Mouse (Mus musculus) liver, embryonic 14.5 days (tissue): ENCODE data around the gene Cd68. TPM values are rescaled to one million over a fixed set of nuclear protein-coding genes. Genes with fewer than 3 reads are reported as not detected.

Source experiments
- ATAC-seq: fragments of 200-750 bp; cut with Nextera tagmentation; 2 replicates; pipeline ENCODE4 v1.8.0; 2017; ENCODE audit warnings: moderate number of reproducible peaks, mild to moderate bottlenecking, moderate library complexity; ENCODE audit not compliant: insufficient read depth
- DNase-seq, 3 experiments: peaks; one replicate each; pipeline ENCODE4 v3.0.0-alpha.2; 2012 to 2013; ENCODE audit warnings: low read depth in 3 of 3, low spot score in 3 of 3
- H3K27ac ChIP-seq: fragments of 300-500 bp; sonication (generic); 2 replicates; pipeline ENCODE4 v1.5.1; 2014; ENCODE audit warnings: moderate library complexity, mild to moderate bottlenecking, control low read depth, inconsistent platforms
- H3K27me3 ChIP-seq: fragments of 300-500 bp; sonication (generic); 2 replicates; pipeline ENCODE4 v1.6.1; 2014; ENCODE audit warnings: mild to moderate bottlenecking, low read length, moderate library complexity; ENCODE audit not compliant: control insufficient read depth, insufficient read depth
- H3K36me3 ChIP-seq: fragments of 300-500 bp; sonication (generic); replicated peaks from 2 replicates; pipeline ENCODE4 v1.6.1; 2014; ENCODE audit warnings: low read depth; ENCODE audit not compliant: control insufficient read depth, insufficient read depth
- H3K4me1 ChIP-seq, 2 experiments: fragments of 200-500 bp in 1 of 2; fragments of 300-500 bp in 1 of 2; sonication (generic) in 1 of 2; replicated peaks; 2 replicates each; pipeline ENCODE4 v1.6.1; 2012 to 2014; ENCODE audit warnings: antibody characterized with exemption in 1 of 2, inconsistent platforms in 1 of 2, low read length in 1 of 2; ENCODE audit not compliant: control insufficient read depth in 2 of 2, insufficient read depth in 2 of 2
- H3K4me2 ChIP-seq: fragments of 300-500 bp; sonication (generic); 2 replicates; pipeline ENCODE4 v1.6.1; 2014; ENCODE audit warnings: low read depth, mild to moderate bottlenecking, control low read depth, moderate library complexity
- H3K4me3 ChIP-seq, 2 experiments: fragments of 200-500 bp in 1 of 2; fragments of 300-500 bp in 1 of 2; sonication (generic) in 1 of 2; 2 replicates each; pipeline ENCODE4 v1.5.1; 2012 to 2014; ENCODE audit warnings: low read depth in 2 of 2, low read length in 2 of 2, mild to moderate bottlenecking in 2 of 2, control low read depth in 1 of 2, inconsistent platforms in 1 of 2, moderate library complexity in 1 of 2; ENCODE audit not compliant: insufficient read depth in 1 of 2
- H3K9ac ChIP-seq: fragments of 300-500 bp; sonication (generic); replicated peaks from 2 replicates; pipeline ENCODE4 v1.6.1; 2014; ENCODE audit warnings: mild to moderate bottlenecking, control low read depth, moderate library complexity
- H3K9me3 ChIP-seq: fragments of 300-500 bp; sonication (generic); 2 replicates; pipeline ENCODE4 v1.6.1; 2016; ENCODE audit warnings: low read length, mixed read lengths; ENCODE audit not compliant: control insufficient read depth
- CTCF ChIP-seq: IDR thresholded peaks from 2 replicates; pipeline ENCODE4 v1.5.1; 2016; ENCODE audit warnings: antibody characterized with exemption, low read depth, control low read depth
- EP300 ChIP-seq: IDR thresholded peaks from 2 replicates; pipeline ENCODE4 v1.6.1; 2016; ENCODE audit warnings: antibody characterized with exemption, low read depth
- WGBS: fragments of 180-500 bp; shearing (Covaris S2); extraction: QIAGEN DNeasy Blood & Tissue Kit; methylation state at CpG from one replicate; pipeline ENCODE4 v1.1.7; 2014; ENCODE audit not compliant: insufficient replicate concordance; 5-methylcytosine and 5-hydroxymethylcytosine counted together
- polyA plus RNA-seq, 2 experiments: library from polyadenylated mRNA; depleted of rRNA in 1 of 2; stranded (reverse) in 1 of 2; unstranded in 1 of 2; fragments of >200 nt; fragmentation: Nextera tagmentation in 1 of 2; extraction: Ambion mirVana in 1 of 2; gene quantifications; 2 replicates each; pipeline versions ENCODE4 v1.2.1 to v1.2.3; 2012 to 2014

Gene Cd68
- polyA plus RNA-seq, 2 experiments = 9.4 to 18.9 TPM

DNA sequence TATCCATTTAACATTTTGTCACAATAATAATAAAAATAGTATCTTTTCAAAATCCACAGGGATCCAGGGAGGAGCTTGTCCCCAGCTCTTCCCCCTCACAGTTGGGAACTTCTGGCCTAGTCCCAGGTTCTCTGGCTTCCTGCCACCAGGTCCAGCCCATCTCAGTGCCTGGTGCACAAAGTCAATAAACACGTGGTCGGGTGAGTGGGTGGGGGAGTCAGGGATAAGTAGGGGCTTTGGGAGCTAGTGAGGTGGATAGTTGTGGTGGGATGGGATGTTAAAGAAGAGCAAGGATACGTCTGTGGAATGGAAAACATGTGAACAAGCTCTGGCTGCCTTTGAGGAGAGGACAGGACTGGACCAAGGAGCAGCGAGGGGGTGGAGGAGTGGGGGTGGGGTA is 20.4 kb upstream of the Cd68 start:
- 36% methylated on average over 4 of the region's 4 CpGs for WGBS
- H3K27ac ChIP-seq = no peak overlapping the region

DNA sequence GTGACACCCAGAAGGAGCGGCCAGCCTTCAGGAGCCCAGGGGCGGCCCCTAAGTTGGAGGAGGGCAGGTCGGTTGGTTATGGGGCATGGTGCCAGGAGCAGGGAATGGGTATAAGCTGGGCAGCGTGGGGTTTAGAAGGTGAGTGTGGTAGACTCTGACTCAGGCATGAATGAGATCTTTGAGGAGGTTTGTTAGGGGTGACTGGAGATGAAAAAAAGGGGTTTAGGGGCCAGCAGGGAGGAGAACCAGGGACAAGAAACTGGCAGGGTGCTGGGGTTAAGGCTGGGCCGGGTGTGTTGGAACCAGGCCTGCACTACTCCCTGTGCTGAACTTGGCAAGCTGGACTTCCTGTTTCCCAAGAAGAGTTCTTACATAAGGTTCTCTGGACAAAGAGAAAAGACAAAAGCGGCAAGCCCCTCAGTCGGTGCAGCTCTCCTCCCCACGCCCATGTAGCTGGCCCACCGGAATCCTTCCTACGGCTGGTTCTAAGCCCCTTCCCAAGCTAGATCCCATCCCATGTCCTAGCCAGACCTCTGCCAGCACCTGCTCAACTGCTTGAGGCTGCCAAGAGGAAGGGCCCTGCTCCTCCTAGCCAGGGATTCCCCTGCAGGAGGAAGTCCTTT is 19.7 kb upstream of the Cd68 start, which contains the start of gene Tnfsf13:
Tnfsf13 (minus strand) TSS at position 259 of the 623 bp plus-strand sequence.
- TF ChIP-seq CTCF (no peak), EP300 (no peak)
- H3K27me3 ChIP-seq = no peaks in the 10 kb centered on the region
- ATAC-seq = no peak
- no peak within 1 kb of the TSS for H3K27ac ChIP-seq
- WGBS = 67% methylated on average over 10 of the region's 10 CpGs
- H3K9ac ChIP-seq = no peak within 1 kb of the TSS
- no peaks in the 10 kb centered on the region for H3K9me3 ChIP-seq
- H3K4me3 ChIP-seq = no peak within 1 kb of the TSS
- no peaks in the 10 kb centered on the region for H3K36me3 ChIP-seq
- H3K4me2 ChIP-seq = no peak within 1 kb of the TSS
- H3K4me1 ChIP-seq = peaks cover 5 to 21% of the 10 kb centered on the region in 2 experiments; a peak in 3 of 4 replicates
- no peak for DNase-seq

More for the DNA sequence above, 20.4 kb upstream of the Cd68 start:
- DNase-seq (peak in 1 of 3 experiments; percentile 34), ATAC-seq (no peak)
- no peak overlapping the region for H3K4me3 ChIP-seq
- H3K9me3 ChIP-seq = no peaks in the 10 kb centered on the region
- no peaks in the 10 kb centered on the region for H3K36me3 ChIP-seq
- TF ChIP-seq CTCF (no peak), EP300 (no peak)
- peaks cover 2 to 17% of the 10 kb centered on the region in 2 experiments; a peak in 2 of 4 replicates for H3K4me1 ChIP-seq
- H3K9ac ChIP-seq = no peak overlapping the region
- no peaks in the 10 kb centered on the region for H3K27me3 ChIP-seq
- no peak overlapping the region for H3K4me2 ChIP-seq

GRCm38 (mm10) chr11:69684936-69685335 is 19.0 kb upstream of the Cd68 start:
- DNase-seq (no peak), ATAC-seq (no peak)
- Histone ChIP-seq H3K4me2 (no peak overlapping the region), H3K27ac (no peak overlapping the region), H3K27me3 (no peaks in the 10 kb centered on the region), H3K9ac (no peak overlapping the region), H3K4me3 (no peak overlapping the region), H3K4me1 (peaks cover 8 to 21% of the 10 kb centered on the region in 2 experiments; a peak in 3 of 4 replicates), H3K9me3 (no peaks in the 10 kb centered on the region), H3K36me3 (no peaks in the 10 kb centered on the region; the same call in 1 of the 2 replicates)
- 79% methylated on average over 6 of the region's 6 CpGs for whole genome bisulfite sequencing
- TF ChIP-seq EP300 = no peak
- no peak for TF ChIP-seq CTCF

DNA sequence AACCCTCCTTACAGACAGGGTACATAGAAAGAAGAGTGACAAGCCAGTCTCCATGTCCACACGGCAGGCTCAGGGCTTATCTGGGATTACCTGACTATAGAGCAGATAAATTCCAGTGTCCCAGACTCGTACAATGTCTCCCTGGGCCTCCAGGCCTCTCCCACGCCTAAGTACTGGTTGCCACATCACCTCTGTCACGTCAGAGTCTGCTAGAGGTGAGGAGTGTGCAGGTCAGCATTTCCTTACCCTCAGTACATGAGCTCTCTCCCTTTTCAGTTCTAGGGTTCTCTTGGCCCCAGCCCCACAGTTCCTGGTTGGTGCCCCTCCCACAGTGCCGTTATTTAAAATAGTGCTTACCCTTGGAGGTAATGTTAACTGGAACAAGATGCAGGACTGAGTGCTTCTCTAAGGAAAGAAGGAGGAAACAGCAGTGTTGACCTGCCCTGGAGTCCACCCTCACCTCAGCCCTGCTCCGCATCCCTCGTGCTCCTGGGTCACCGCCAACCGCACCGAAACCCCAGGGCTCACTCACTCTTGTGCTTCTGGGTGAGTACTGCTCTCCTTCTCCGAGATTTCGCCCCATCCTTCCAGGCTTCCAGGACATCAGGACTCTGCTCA is 18.3 kb upstream of the Cd68 start:
- H3K4me2 ChIP-seq = no peak overlapping the region
- WGBS = 70% methylated on average over 12 of the region's 12 CpGs
- H3K27ac ChIP-seq = no peak overlapping the region
- H3K9me3 ChIP-seq = no peaks in the 10 kb centered on the region
- no peak overlapping the region for H3K9ac ChIP-seq
- DNase-seq = no peak
- H3K4me3 ChIP-seq = no peak overlapping the region
- no peak for ATAC-seq
- no peaks in the 10 kb centered on the region; the same call in 1 of the 2 replicates for H3K36me3 ChIP-seq
- peaks cover 8 to 21% of the 10 kb centered on the region in 2 experiments; a peak in 3 of 4 replicates for H3K4me1 ChIP-seq
- TF ChIP-seq CTCF = no peak
- no peak for TF ChIP-seq EP300
- H3K27me3 ChIP-seq = no peaks in the 10 kb centered on the region

DNA sequence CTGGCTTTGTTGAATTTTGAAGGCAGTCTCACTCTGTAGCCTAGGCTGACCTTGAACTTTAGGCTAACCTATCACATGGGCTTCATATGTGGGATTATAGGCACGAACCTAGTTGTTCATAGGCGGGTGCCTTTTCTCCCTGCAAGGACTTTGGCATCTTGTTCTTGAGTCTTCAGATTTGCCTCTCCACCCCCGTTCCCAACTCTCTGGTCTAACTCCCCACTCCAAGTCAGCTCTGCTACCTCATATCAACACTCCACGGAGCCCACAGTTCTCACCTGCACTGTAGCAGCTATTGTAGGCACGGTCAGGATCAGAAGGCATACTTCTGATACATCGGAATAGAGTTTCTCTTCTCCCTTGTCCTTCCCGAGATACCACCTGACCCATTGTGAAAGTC is 17.6 kb upstream of the Cd68 start:
- H3K36me3 ChIP-seq = peaks cover under 1% of the 10 kb centered on the region; the same call in 1 of the 2 replicates
- no peak for TF ChIP-seq EP300
- no peak for TF ChIP-seq CTCF
- H3K4me2 ChIP-seq = no peak overlapping the region
- ATAC-seq (no peak), DNase-seq (no peak)
- H3K4me1 ChIP-seq = peaks cover 8 to 21% of the 10 kb centered on the region in 2 experiments; a peak in 3 of 4 replicates
- no peaks in the 10 kb centered on the region for H3K27me3 ChIP-seq
- H3K9ac ChIP-seq = no peak overlapping the region
- no peak overlapping the region for H3K4me3 ChIP-seq
- no peak overlapping the region for H3K27ac ChIP-seq
- WGBS = 57% methylated on average over 7 of the region's 7 CpGs
- H3K9me3 ChIP-seq = no peaks in the 10 kb centered on the region
